Mouse (Mus musculus): ENCODE measurements around the gene Cilp. TPM values are rescaled to one million over a fixed set of nuclear protein-coding genes. Genes with fewer than 3 reads are reported as not detected.

The Cilp gene
- polyA plus RNA-seq, 1 experiment, result 1.4 TPM

GRCm38 (mm10) chr9:65302327-65302983, 37.5 kb downstream of the Cilp start:
- Histone ChIP-seq H3K27me3 (replicated peaks; ENCODE audit: control insufficient read depth, insufficient read depth, low read length) (no peaks in the 10 kb centered on the region), H3K27ac (ENCODE audit: insufficient read depth, low read depth, low read length) (0 out of 2 replicates have a peak overlapping the region, but pooled peaks have one; percentile 38), H3K4me3 (ENCODE audit: insufficient read depth, low read depth, low read length) (no peak overlapping the region), H3K4me1 (ENCODE audit: control insufficient read depth, insufficient read depth, low read length) (peaks cover 28% of the 10 kb centered on the region), H3K36me3 (ENCODE audit: control insufficient read depth, insufficient read depth, low read length) (peaks cover 18% of the 10 kb centered on the region)
- no peak for DNase-seq
- WGBS, result 74% methylated on average over 4 of the region's 4 CpGs
- no peak for TF ChIP-seq POLR2A (IDR thresholded peaks at IDR 0.05; ENCODE audit: low read depth, low read length)
- no peak for TF ChIP-seq CTCF (conservative IDR thresholded peaks at IDR 0.05; ENCODE audit: insufficient read depth, insufficient read length, low read depth, low read length)

DNA sequence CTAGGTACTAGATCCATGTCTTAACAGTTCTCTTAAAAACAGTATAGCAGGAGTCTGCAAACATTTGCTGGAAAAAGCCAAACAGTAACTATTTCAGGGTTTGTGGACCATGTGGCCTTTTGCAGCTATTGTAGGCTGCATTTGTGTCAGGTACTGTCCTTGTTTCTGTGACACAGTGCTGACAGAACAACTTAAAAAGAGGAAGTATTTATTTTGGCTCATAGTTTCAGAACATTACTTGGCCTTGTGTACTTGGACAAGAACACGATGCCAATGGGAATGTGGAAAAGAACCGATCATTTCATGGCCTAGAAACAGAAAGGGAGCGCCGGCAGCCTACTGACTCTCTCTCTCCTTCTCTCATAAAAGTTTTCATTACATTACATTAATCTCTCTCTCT, 38.6 kb downstream of the Cilp start:
- peaks cover 21% of the 10 kb centered on the region for H3K36me3 ChIP-seq (ENCODE audit: control insufficient read depth, insufficient read depth, low read length)
- no peaks in the 10 kb centered on the region for H3K27me3 ChIP-seq (replicated peaks; ENCODE audit: control insufficient read depth, insufficient read depth, low read length)
- 52% methylated on average over 4 of the region's 4 CpGs for WGBS
- peak; percentile 51 for DNase-seq
- TF ChIP-seq CTCF (conservative IDR thresholded peaks at IDR 0.05; ENCODE audit: insufficient read depth, insufficient read length, low read depth, low read length) (no peak), POLR2A (IDR thresholded peaks at IDR 0.05; ENCODE audit: low read depth, low read length) (no peak)
- H3K4me3 ChIP-seq (ENCODE audit: insufficient read depth, low read depth, low read length), result no peak overlapping the region
- peak overlapping the region; percentile 92 for H3K27ac ChIP-seq (ENCODE audit: insufficient read depth, low read depth, low read length)
- H3K4me1 ChIP-seq (ENCODE audit: control insufficient read depth, insufficient read depth, low read length), result peaks cover 28% of the 10 kb centered on the region

GRCm38 (mm10) chr9:65304300-65304699, 39.3 kb downstream of the Cilp start:
- Histone ChIP-seq H3K27ac (ENCODE audit: insufficient read depth, low read depth, low read length) (no peak overlapping the region), H3K36me3 (ENCODE audit: control insufficient read depth, insufficient read depth, low read length) (peaks cover 23% of the 10 kb centered on the region), H3K27me3 (replicated peaks; ENCODE audit: control insufficient read depth, insufficient read depth, low read length) (no peaks in the 10 kb centered on the region), H3K4me3 (ENCODE audit: insufficient read depth, low read depth, low read length) (no peak overlapping the region), H3K4me1 (ENCODE audit: control insufficient read depth, insufficient read depth, low read length) (peaks cover 25% of the 10 kb centered on the region)
- peak; percentile 92 for DNase-seq
- TF ChIP-seq POLR2A (IDR thresholded peaks at IDR 0.05; ENCODE audit: low read depth, low read length) (no peak), CTCF (conservative IDR thresholded peaks at IDR 0.05; ENCODE audit: insufficient read depth, insufficient read length, low read depth, low read length) (no peak)
- WGBS, result 33% methylated on average over 4 of the region's 4 CpGs

DNA sequence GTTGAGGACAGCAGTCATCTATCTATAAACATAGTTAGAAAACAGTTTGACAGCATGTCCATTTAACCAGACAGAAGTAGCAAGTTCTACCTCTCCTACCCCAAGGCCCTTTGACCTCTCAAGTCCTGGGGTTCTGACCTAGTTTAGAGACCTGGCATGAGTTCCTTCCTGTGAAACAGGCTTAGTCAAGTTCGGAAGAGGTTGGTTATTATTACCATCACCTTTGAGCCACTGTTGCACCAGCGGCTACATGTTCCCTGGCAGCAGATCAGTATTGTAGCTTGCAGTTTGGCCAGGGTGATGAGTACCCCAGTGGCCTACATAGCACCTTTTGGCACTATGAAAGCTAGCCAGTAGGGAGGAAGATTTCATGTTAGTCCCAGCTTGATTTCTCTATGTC, 41.7 kb downstream of the Cilp start:
- peak; percentile 90 for DNase-seq
- H3K4me1 ChIP-seq (ENCODE audit: control insufficient read depth, insufficient read depth, low read length), result peaks cover 25% of the 10 kb centered on the region

DNA sequence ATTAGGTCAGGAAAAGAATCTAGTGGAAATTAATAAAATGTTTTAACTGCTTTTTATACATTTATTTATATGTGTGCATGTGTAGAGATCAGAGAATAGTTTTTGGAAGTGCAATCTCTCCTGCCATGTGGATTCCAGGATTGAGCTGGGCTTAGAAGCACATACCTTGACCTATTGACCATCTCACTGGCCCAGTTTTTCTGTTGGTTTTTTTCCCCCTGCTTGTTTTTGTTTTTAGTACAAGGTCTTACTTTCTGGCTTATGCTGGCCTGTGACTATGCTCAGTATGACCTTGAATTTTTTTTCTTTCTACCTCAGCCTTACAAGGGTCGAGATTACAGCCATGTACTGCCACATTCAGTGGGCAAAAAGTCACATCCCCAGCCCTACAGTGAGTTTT, 43.0 kb downstream of the Cilp start:
- 34% methylated on average over 1 of the region's 1 CpGs for WGBS
- peaks cover 20% of the 10 kb centered on the region for H3K36me3 ChIP-seq (ENCODE audit: control insufficient read depth, insufficient read depth, low read length)
- H3K27ac ChIP-seq (ENCODE audit: insufficient read depth, low read depth, low read length), result no peak overlapping the region
- no peaks in the 10 kb centered on the region for H3K27me3 ChIP-seq (replicated peaks; ENCODE audit: control insufficient read depth, insufficient read depth, low read length)
- DNase-seq, result no peak
- H3K4me3 ChIP-seq (ENCODE audit: insufficient read depth, low read depth, low read length), result no peak overlapping the region
- TF ChIP-seq POLR2A (IDR thresholded peaks at IDR 0.05; ENCODE audit: low read depth, low read length) (no peak), CTCF (conservative IDR thresholded peaks at IDR 0.05; ENCODE audit: insufficient read depth, insufficient read length, low read depth, low read length) (no peak)
- peaks cover 25% of the 10 kb centered on the region for H3K4me1 ChIP-seq (ENCODE audit: control insufficient read depth, insufficient read depth, low read length)

More for the DNA sequence above, 41.7 kb downstream of the Cilp start:
- Histone ChIP-seq H3K36me3 (ENCODE audit: control insufficient read depth, insufficient read depth, low read length) (peaks cover 21% of the 10 kb centered on the region), H3K27ac (ENCODE audit: insufficient read depth, low read depth, low read length) (no peak overlapping the region), H3K27me3 (replicated peaks; ENCODE audit: control insufficient read depth, insufficient read depth, low read length) (no peaks in the 10 kb centered on the region), H3K4me3 (ENCODE audit: insufficient read depth, low read depth, low read length) (no peak overlapping the region)
- WGBS, result 32% methylated on average over 2 of the region's 2 CpGs
- no peak for TF ChIP-seq CTCF (conservative IDR thresholded peaks at IDR 0.05; ENCODE audit: insufficient read depth, insufficient read length, low read depth, low read length)
- no peak for TF ChIP-seq POLR2A (IDR thresholded peaks at IDR 0.05; ENCODE audit: low read depth, low read length)

DNA sequence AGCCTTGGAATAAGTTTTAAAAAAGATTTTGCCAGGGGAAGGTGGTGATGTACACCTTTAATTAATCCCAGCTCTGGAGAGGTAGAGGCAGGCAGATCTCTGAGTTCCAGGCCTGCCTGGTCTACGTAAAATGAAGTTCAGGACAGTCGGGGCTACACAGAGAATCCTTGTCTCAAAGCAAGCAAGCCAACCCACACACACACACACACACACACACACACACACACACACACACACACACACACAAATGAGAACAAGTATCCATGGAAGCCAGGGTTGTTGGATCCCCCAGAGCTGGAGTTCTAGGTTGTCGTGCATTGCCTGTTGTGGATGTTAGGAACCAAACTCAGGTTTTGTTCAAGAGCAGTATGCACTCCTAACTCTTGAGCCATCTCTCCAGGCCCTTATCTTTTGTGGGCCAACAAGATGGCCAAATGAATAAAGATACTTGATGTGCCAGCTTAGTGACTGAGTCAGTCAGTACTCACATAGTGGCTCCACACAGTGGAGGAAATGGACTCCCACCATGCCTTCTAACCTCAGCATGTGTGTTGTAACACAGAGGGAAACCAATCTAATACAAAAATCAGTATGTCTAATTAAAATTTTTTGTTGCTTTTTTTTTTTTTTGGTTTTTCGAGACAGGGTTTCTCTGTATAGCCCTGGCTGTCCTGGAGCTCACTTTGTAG, 47.8 kb downstream of the Cilp start:
- H3K27ac ChIP-seq (ENCODE audit: insufficient read depth, low read depth, low read length), result no peak overlapping the region
- TF ChIP-seq POLR2A (IDR thresholded peaks at IDR 0.05; ENCODE audit: low read depth, low read length) (no peak), CTCF (conservative IDR thresholded peaks at IDR 0.05; ENCODE audit: insufficient read depth, insufficient read length, low read depth, low read length) (no peak)
- no peak overlapping the region for H3K4me3 ChIP-seq (ENCODE audit: insufficient read depth, low read depth, low read length)
- WGBS, result 95% methylated on average over 4 of the region's 4 CpGs
- H3K4me1 ChIP-seq (ENCODE audit: control insufficient read depth, insufficient read depth, low read length), result peaks cover 3% of the 10 kb centered on the region; the same call in 1 of the 2 replicates
- H3K27me3 ChIP-seq (replicated peaks; ENCODE audit: control insufficient read depth, insufficient read depth, low read length), result no peaks in the 10 kb centered on the region
- no peak for DNase-seq
- H3K36me3 ChIP-seq (ENCODE audit: control insufficient read depth, insufficient read depth, low read length), result peaks cover 22% of the 10 kb centered on the region

- no peaks in the 10 kb centered on the region for H3K27me3 ChIP-seq (replicated peaks; ENCODE audit: control insufficient read depth, insufficient read depth, low read length)
- TF ChIP-seq CTCF (conservative IDR thresholded peaks at IDR 0.05; ENCODE audit: insufficient read depth, insufficient read length, low read depth, low read length) (no peak), POLR2A (IDR thresholded peaks at IDR 0.05; ENCODE audit: low read depth, low read length) (no peak)
- DNase-seq, result no peak
- no peaks in the 10 kb centered on the region; the same call in 1 of the 2 replicates for H3K4me1 ChIP-seq (ENCODE audit: control insufficient read depth, insufficient read depth, low read length)
- peaks cover 21% of the 10 kb centered on the region for H3K36me3 ChIP-seq (ENCODE audit: control insufficient read depth, insufficient read depth, low read length)
- H3K27ac ChIP-seq (ENCODE audit: insufficient read depth, low read depth, low read length), result no peak overlapping the region
- H3K4me3 ChIP-seq (ENCODE audit: insufficient read depth, low read depth, low read length), result no peak overlapping the region
- WGBS, result 91% methylated on average over 1 of the region's 1 CpGs
Measured at GRCm38 (mm10) chr9:65313846-65314245, 48.9 kb downstream of the Cilp start.
